Mouse (Mus musculus): ENCODE measurements around the gene Msh4. TPM values are rescaled to one million over a fixed set of nuclear protein-coding genes. Genes with fewer than 3 reads are reported as not detected.
"Not testable (repeated sequence)": the region's sequence is repeated elsewhere in the genome, so short reads cannot be mapped to it uniquely, and the experiment has no call there.

The Msh4 gene
- polyA plus RNA-seq, 1 experiment from 2014 or later, result 0.08 TPM

DNA sequence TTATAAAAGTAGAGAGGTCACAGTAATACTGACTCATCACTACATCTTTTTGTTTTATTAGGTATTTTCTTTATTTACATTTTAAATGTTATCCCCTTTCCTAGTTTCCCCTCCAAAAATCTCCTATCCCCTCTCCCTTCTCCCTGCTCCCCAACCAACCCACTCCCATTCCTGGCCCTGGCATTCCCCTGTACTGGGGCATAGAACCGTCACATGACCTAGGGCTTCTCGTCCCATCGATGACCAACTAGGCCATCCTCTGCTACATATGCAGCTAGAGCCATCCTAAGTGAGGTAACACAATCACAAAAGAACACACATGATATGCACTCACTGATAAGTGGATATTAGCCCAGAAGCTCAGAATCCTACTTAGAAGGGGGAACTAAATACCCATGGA is 76.2 kb downstream of the Msh4 start:
- H3K27me3 ChIP-seq (replicated peaks; ENCODE audit: control insufficient read depth, insufficient read depth, low read length); H3K4me2 ChIP-seq (ENCODE audit: low read length); ATAC-seq; H3K4me3 ChIP-seq (ENCODE audit: low read length); H3K27ac ChIP-seq (ENCODE audit: low read depth, low read length); H3K4me1 ChIP-seq (ENCODE audit: control insufficient read depth, insufficient read depth, low read depth, low read length); H3K9ac ChIP-seq (ENCODE audit: low read depth, low read length); H3K9me3 ChIP-seq (ENCODE audit: control insufficient read depth, low read length); H3K36me3 ChIP-seq (ENCODE audit: control insufficient read depth, insufficient read depth, low read length): not testable (repeated sequence)
- 89% methylated on average over 3 of the region's 3 CpGs for WGBS

DNA sequence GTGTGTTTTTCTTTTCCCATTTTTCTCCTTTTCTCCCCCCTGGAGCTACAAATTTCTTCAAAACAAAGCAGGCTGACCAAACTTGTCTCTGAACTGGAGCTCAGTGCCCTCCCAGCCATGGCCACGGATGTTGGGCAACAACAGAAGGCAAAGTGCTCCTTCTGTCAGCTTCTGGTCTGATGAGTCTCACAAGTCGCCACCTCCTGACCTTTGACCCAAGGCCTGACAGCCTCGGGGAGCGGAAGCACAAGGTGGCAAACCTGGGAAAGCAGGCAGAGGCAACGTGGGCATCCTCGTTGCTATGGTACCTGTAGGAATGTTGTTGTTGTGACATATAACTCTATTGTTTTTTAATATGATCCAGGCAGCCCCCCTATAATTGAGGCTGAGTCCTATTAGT is 79.3 kb downstream of the Msh4 start:
- Histone ChIP-seq H3K27me3 (replicated peaks; ENCODE audit: control insufficient read depth, insufficient read depth, low read length) (no peaks in the 10 kb centered on the region), H3K4me2 (ENCODE audit: low read length) (no peak overlapping the region), H3K27ac (ENCODE audit: low read depth, low read length) (no peak overlapping the region), H3K36me3 (ENCODE audit: control insufficient read depth, insufficient read depth, low read length) (no peaks in the 10 kb centered on the region), H3K4me3 (ENCODE audit: low read length) (no peak overlapping the region), H3K9ac (ENCODE audit: low read depth, low read length) (no peak overlapping the region), H3K9me3 (ENCODE audit: control insufficient read depth, low read length) (no peaks in the 10 kb centered on the region), H3K4me1 (ENCODE audit: control insufficient read depth, insufficient read depth, low read depth, low read length) (peaks cover 8% of the 10 kb centered on the region)
- ATAC-seq, result no peak
- WGBS, result 28% methylated on average over 6 of the region's 6 CpGs

DNA sequence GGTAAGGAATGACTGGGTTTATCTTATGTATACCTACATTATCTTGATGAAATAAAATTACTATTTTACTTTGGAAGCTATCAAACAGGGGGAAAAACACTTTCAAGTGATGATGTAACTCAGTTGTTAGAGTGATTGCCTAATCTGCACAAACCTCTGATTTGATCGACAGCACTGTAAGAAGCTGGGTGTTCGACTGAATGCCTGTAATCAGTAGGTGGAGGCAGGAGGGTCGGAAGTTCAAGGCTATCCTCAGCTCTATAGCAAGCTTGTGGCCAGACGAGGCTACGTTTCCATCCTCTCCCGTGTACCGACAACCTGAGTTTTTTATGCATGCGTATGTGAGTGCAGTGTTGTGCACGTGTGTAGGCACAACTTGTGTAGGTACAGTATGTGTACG is 80.7 kb downstream of the Msh4 start:
- peaks cover 8% of the 10 kb centered on the region for H3K4me1 ChIP-seq (ENCODE audit: control insufficient read depth, insufficient read depth, low read depth, low read length)
- 93% methylated on average over 10 of the region's 10 CpGs for WGBS
- ATAC-seq, result no peak
- H3K4me3 ChIP-seq (ENCODE audit: low read length), result no peak overlapping the region
- no peaks in the 10 kb centered on the region for H3K36me3 ChIP-seq (ENCODE audit: control insufficient read depth, insufficient read depth, low read length)
- H3K9ac ChIP-seq (ENCODE audit: low read depth, low read length), result no peak overlapping the region
- no peak overlapping the region for H3K27ac ChIP-seq (ENCODE audit: low read depth, low read length)
- no peaks in the 10 kb centered on the region for H3K9me3 ChIP-seq (ENCODE audit: control insufficient read depth, low read length)
- H3K27me3 ChIP-seq (replicated peaks; ENCODE audit: control insufficient read depth, insufficient read depth, low read length), result no peaks in the 10 kb centered on the region
- H3K4me2 ChIP-seq (ENCODE audit: low read length), result no peak overlapping the region

- ATAC-seq, result peak; percentile 62; the same call in 1 of the 2 replicates
- WGBS, result 51% methylated on average over 11 of the region's 11 CpGs
- H3K9me3 ChIP-seq (ENCODE audit: control insufficient read depth, low read length), result no peaks in the 10 kb centered on the region
- H3K4me2 ChIP-seq (ENCODE audit: low read length), result no peak overlapping the region
- no peak overlapping the region for H3K27ac ChIP-seq (ENCODE audit: low read depth, low read length)
- no peaks in the 10 kb centered on the region for H3K36me3 ChIP-seq (ENCODE audit: control insufficient read depth, insufficient read depth, low read length)
- no peak overlapping the region for H3K9ac ChIP-seq (ENCODE audit: low read depth, low read length)
- H3K4me3 ChIP-seq (ENCODE audit: low read length), result no peak overlapping the region
- peaks cover 8% of the 10 kb centered on the region for H3K4me1 ChIP-seq (ENCODE audit: control insufficient read depth, insufficient read depth, low read depth, low read length)
- H3K27me3 ChIP-seq (replicated peaks; ENCODE audit: control insufficient read depth, insufficient read depth, low read length), result no peaks in the 10 kb centered on the region
Measured at GRCm38 (mm10) chr3:153823671-153824515, 82.0 kb downstream of the Msh4 start.

DNA sequence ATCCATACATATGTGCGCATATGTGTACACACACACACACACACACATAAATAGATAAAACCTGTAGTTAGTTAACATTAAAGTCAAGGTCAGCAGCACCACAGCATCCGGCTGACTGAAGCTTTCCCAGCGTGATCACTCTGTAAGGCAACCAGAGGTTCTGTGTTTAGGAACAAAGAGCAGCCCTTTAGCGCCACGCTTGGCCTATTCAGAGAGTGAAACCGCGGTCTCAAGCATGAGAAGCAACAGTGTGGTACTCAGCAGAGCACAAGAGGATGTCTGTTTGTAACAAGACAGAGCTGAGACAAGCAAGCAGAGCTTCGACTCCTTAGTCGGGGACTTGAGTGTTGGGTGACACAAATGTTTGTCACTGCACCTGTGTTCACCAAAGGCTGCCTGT is 86.5 kb downstream of the Msh4 start:
- H3K27me3 ChIP-seq (replicated peaks; ENCODE audit: control insufficient read depth, insufficient read depth, low read length), result no peaks in the 10 kb centered on the region
- H3K36me3 ChIP-seq (ENCODE audit: control insufficient read depth, insufficient read depth, low read length), result no peaks in the 10 kb centered on the region
- H3K4me3 ChIP-seq (ENCODE audit: low read length), result no peak overlapping the region
- no peak overlapping the region for H3K27ac ChIP-seq (ENCODE audit: low read depth, low read length)
- no peak overlapping the region for H3K9ac ChIP-seq (ENCODE audit: low read depth, low read length)
- WGBS, result 60% methylated on average over 9 of the region's 9 CpGs
- H3K4me1 ChIP-seq (ENCODE audit: control insufficient read depth, insufficient read depth, low read depth, low read length), result peaks cover 8% of the 10 kb centered on the region
- ATAC-seq, result peak; percentile 57; the same call in 1 of the 2 replicates
- no peak overlapping the region for H3K4me2 ChIP-seq (ENCODE audit: low read length)
- H3K9me3 ChIP-seq (ENCODE audit: control insufficient read depth, low read length), result no peaks in the 10 kb centered on the region

DNA sequence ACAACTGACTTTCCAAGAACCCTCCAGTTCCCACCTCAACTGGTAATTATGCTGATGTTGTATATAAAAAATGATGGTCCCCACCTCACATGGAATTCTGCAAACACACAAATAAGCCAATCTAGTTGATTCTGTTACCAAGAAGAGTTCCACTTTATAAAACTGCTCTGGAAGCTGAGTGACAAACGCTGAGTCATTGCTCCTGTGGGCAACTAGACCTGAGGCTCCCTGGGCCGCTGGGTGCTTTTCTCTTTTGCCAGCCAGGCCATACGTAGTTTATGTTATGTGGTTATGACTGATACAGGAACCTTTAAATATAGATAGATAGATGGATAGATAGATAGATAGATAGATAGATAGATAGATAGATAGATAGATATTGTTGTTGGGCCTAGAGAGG is 87.2 kb downstream of the Msh4 start:
- Histone ChIP-seq H3K4me2 (ENCODE audit: low read length) (no peak overlapping the region), H3K27me3 (replicated peaks; ENCODE audit: control insufficient read depth, insufficient read depth, low read length) (no peaks in the 10 kb centered on the region), H3K4me1 (ENCODE audit: control insufficient read depth, insufficient read depth, low read depth, low read length) (peaks cover 2% of the 10 kb centered on the region), H3K9me3 (ENCODE audit: control insufficient read depth, low read length) (no peaks in the 10 kb centered on the region), H3K36me3 (ENCODE audit: control insufficient read depth, insufficient read depth, low read length) (no peaks in the 10 kb centered on the region), H3K27ac (ENCODE audit: low read depth, low read length) (no peak overlapping the region), H3K9ac (ENCODE audit: low read depth, low read length) (no peak overlapping the region), H3K4me3 (ENCODE audit: low read length) (no peak overlapping the region)
- ATAC-seq, result no peak
- WGBS, result 98% methylated on average over 3 of the region's 3 CpGs

DNA sequence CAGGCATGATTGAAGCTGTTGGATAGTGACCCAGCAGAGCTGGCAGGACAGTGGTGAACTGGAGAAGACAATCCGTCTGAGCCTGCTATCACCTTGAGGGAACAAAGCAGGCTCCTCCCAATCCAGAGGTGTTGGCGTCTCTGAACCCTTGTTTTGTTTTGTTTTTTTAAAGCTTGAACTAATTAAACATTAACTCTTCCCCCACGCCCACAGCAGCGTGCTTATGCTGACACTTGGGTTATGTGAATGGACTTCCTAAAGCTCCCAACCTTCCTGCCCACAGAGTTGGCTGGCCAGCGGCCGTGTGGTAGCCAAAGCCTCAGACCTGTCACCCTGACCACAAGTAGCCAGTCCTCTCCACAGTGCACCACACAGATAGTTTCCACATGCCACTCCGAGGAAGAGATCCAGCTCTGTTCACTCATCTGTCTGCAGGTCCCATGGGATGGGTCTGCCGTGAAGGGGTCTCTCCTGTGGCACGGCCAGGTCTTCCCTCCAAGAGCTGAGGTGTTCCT is 88.5 kb downstream of the Msh4 start:
- no peaks in the 10 kb centered on the region for H3K27me3 ChIP-seq (replicated peaks; ENCODE audit: control insufficient read depth, insufficient read depth, low read length)
- H3K27ac ChIP-seq (ENCODE audit: low read depth, low read length), result no peak overlapping the region
- H3K4me3 ChIP-seq (ENCODE audit: low read length), result no peak overlapping the region
- H3K4me1 ChIP-seq (ENCODE audit: control insufficient read depth, insufficient read depth, low read depth, low read length), result no peaks in the 10 kb centered on the region
- H3K36me3 ChIP-seq (ENCODE audit: control insufficient read depth, insufficient read depth, low read length), result no peaks in the 10 kb centered on the region
- ATAC-seq, result no peak
- 83% methylated on average over 9 of the region's 9 CpGs for WGBS
- no peak overlapping the region for H3K4me2 ChIP-seq (ENCODE audit: low read length)
- H3K9me3 ChIP-seq (ENCODE audit: control insufficient read depth, low read length), result no peaks in the 10 kb centered on the region
- H3K9ac ChIP-seq (ENCODE audit: low read depth, low read length), result no peak overlapping the region

DNA sequence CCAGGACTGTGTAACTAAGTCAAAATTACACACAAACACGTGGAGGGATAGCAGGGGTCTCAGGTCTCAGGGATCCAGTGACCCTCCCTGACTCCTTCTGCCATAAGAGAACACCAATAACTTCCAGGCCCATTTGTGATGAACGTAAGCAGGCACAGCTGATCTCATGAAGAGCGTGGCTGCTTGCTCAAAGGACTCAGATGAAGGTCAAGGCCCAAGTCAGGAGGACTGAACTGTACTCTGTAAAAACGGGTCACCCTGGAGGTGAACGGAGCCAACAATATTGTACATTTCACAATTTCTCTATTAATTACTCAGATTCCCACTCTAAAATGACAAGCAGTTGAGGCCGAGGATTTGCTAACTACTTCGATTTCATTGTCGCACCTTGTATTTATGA is 91.9 kb downstream of the Msh4 start:
- Histone ChIP-seq H3K4me1 (ENCODE audit: control insufficient read depth, insufficient read depth, low read depth, low read length) (peaks cover 4% of the 10 kb centered on the region; the same call in 1 of the 2 replicates), H3K27ac (ENCODE audit: low read depth, low read length) (no peak overlapping the region), H3K4me3 (ENCODE audit: low read length) (no peak overlapping the region), H3K9me3 (ENCODE audit: control insufficient read depth, low read length) (no peaks in the 10 kb centered on the region), H3K9ac (ENCODE audit: low read depth, low read length) (no peak overlapping the region), H3K36me3 (ENCODE audit: control insufficient read depth, insufficient read depth, low read length) (no peaks in the 10 kb centered on the region), H3K27me3 (replicated peaks; ENCODE audit: control insufficient read depth, insufficient read depth, low read length) (no peaks in the 10 kb centered on the region), H3K4me2 (ENCODE audit: low read length) (no peak overlapping the region)
- WGBS, result 87% methylated on average over 8 of the region's 8 CpGs
- no peak for ATAC-seq

DNA sequence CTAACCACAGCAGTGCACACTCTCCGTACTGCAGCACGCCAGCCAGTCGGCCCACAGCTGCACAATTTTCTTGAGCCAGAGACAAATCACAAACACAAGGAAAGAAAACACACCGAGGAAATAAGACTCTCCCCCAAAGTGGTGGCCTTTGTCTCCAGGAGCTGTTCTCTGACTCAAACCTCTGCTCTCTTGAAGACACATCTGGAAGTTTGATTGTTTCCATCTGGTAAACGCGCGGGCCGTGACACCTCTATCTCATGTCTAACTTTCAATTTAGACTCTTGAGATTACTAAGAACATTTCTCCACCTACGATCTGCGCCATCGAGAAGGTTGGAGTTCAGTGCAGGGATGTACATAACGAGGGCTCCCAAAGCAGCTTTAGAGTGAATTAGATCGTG is 97.5 kb downstream of the Msh4 start:
- Histone ChIP-seq H3K4me1 (ENCODE audit: control insufficient read depth, insufficient read depth, low read depth, low read length) (peaks cover 9% of the 10 kb centered on the region), H3K27ac (ENCODE audit: low read depth, low read length) (no peak overlapping the region), H3K9ac (ENCODE audit: low read depth, low read length) (no peak overlapping the region), H3K36me3 (ENCODE audit: control insufficient read depth, insufficient read depth, low read length) (no peaks in the 10 kb centered on the region), H3K9me3 (ENCODE audit: control insufficient read depth, low read length) (no peaks in the 10 kb centered on the region), H3K4me3 (ENCODE audit: low read length) (no peak overlapping the region), H3K27me3 (replicated peaks; ENCODE audit: control insufficient read depth, insufficient read depth, low read length) (no peaks in the 10 kb centered on the region), H3K4me2 (ENCODE audit: low read length) (no peak overlapping the region)
- 84% methylated on average over 13 of the region's 13 CpGs for WGBS
- no peak for ATAC-seq
